Mouse (Mus musculus) liver, embryonic 14.5 days (tissue): ENCODE measurements around the gene Med31.

Experiments
- CTCF ChIP-seq: IDR thresholded peaks from 2 replicates; pipeline ENCODE4 v1.5.1; 2016; ENCODE audit warnings: antibody characterized with exemption, low read depth, control low read depth
- EP300 ChIP-seq: IDR thresholded peaks from 2 replicates; pipeline ENCODE4 v1.6.1; 2016; ENCODE audit warnings: antibody characterized with exemption, low read depth

GRCm38 (mm10) chr11:72180556-72180955, 34.8 kb downstream of the Med31 start:
- no peak for TF ChIP-seq CTCF
- no peak for TF ChIP-seq EP300
